Mouse (Mus musculus): Measurements from ENCODE around the gene Endod1. TPM values are rescaled to one million over a fixed set of nuclear protein-coding genes. Genes with fewer than 3 reads are reported as not detected.

Gene Endod1
- 43.3 and 46.5 TPM in 2 replicates for polyA plus RNA-seq (2015; fragmentation: Nextera tagmentation; extraction: Ambion mirVana)

- Histone ChIP-seq H3K9ac (peak within 1 kb of the TSS; percentile 90), H3K9me3 (replicated peaks) (no peaks in the 10 kb centered on the region), H3K4me2 (peak within 1 kb of the TSS; percentile 75), H3K36me3 (replicated peaks) (peaks cover 23% of the 10 kb centered on the region), H3K4me3 (replicated peaks) (peak within 1 kb of the TSS; percentile 80), H3K27me3 (no peaks in the 10 kb centered on the region), H3K27ac (replicated peaks) (peak within 1 kb of the TSS; percentile 90), H3K4me1 (replicated peaks) (peaks cover 70% of the 10 kb centered on the region)
- WGBS (ENCODE audit: insufficient replicate concordance), result 8% methylated on average over 8 of the region's 8 CpGs
- ATAC-seq (ENCODE audit: insufficient read depth), result peak; percentile 69
These were observed at the start of gene Endod1 for GRCm38 (mm10) chr9:14381353-14382055. TSS of gene Endod1 (minus strand) at chr9:14381507.

- no peaks in the 10 kb centered on the region for H3K27me3 ChIP-seq
- no peaks in the 10 kb centered on the region for H3K36me3 ChIP-seq (replicated peaks)
- no peak overlapping the region for H3K27ac ChIP-seq (replicated peaks)
- WGBS (ENCODE audit: insufficient replicate concordance), result 28% methylated on average over 5 of the region's 5 CpGs
- no peaks in the 10 kb centered on the region for H3K9me3 ChIP-seq (replicated peaks)
- H3K9ac ChIP-seq, result no peak overlapping the region
- no peak overlapping the region for H3K4me3 ChIP-seq (replicated peaks)
- peaks cover 15% of the 10 kb centered on the region for H3K4me1 ChIP-seq (replicated peaks)
- H3K4me2 ChIP-seq, result no peak overlapping the region
- no peak for ATAC-seq (ENCODE audit: insufficient read depth)
These were observed 27.8 kb upstream of the Endod1 start for GRCm38 (mm10) chr9:14409153-14409552.

GRCm38 (mm10) chr9:14408044-14408443, 26.7 kb upstream of the Endod1 start:
- Histone ChIP-seq H3K9me3 (replicated peaks) (no peaks in the 10 kb centered on the region), H3K4me2 (no peak overlapping the region), H3K36me3 (replicated peaks) (no peaks in the 10 kb centered on the region), H3K9ac (no peak overlapping the region), H3K27ac (replicated peaks) (no peak overlapping the region), H3K4me1 (replicated peaks) (peaks cover 15% of the 10 kb centered on the region), H3K27me3 (no peaks in the 10 kb centered on the region), H3K4me3 (replicated peaks) (no peak overlapping the region)
- ATAC-seq (ENCODE audit: insufficient read depth), result no peak
- 17% methylated on average over 4 of the region's 4 CpGs for WGBS (ENCODE audit: insufficient replicate concordance)

- ATAC-seq (ENCODE audit: insufficient read depth), result no peak
- no peak overlapping the region for H3K4me3 ChIP-seq (replicated peaks)
- 49% methylated on average over 1 of the region's 1 CpGs for WGBS (ENCODE audit: insufficient replicate concordance)
- H3K27ac ChIP-seq (replicated peaks), result no peak overlapping the region
- peaks cover 15% of the 10 kb centered on the region for H3K4me1 ChIP-seq (replicated peaks)
- H3K36me3 ChIP-seq (replicated peaks), result no peaks in the 10 kb centered on the region
- H3K9ac ChIP-seq, result no peak overlapping the region
- H3K4me2 ChIP-seq, result no peak overlapping the region
- H3K9me3 ChIP-seq (replicated peaks), result no peaks in the 10 kb centered on the region
- no peaks in the 10 kb centered on the region for H3K27me3 ChIP-seq
These were observed 24.7 kb upstream of the Endod1 start for GRCm38 (mm10) chr9:14406056-14406455.

- Histone ChIP-seq H3K27me3 (no peaks in the 10 kb centered on the region), H3K4me3 (replicated peaks) (no peak overlapping the region)
These were observed 20.8 kb upstream of the Endod1 start for GRCm38 (mm10) chr9:14402099-14402498.

GRCm38 (mm10) chr9:14400392-14400791, 19.1 kb upstream of the Endod1 start:
- WGBS (ENCODE audit: insufficient replicate concordance), result 42% methylated on average over 5 of the region's 5 CpGs
- ATAC-seq (ENCODE audit: insufficient read depth), result no peak

More at GRCm38 (mm10) chr9:14402099-14402498, 20.8 kb upstream of the Endod1 start:
- ATAC-seq (ENCODE audit: insufficient read depth), result no peak
- no peaks in the 10 kb centered on the region for H3K9me3 ChIP-seq (replicated peaks)
- H3K9ac ChIP-seq, result no peak overlapping the region
- no peak overlapping the region for H3K27ac ChIP-seq (replicated peaks)
- H3K36me3 ChIP-seq (replicated peaks), result no peaks in the 10 kb centered on the region
- 69% methylated on average over 1 of the region's 1 CpGs for WGBS (ENCODE audit: insufficient replicate concordance)
- peaks cover 16% of the 10 kb centered on the region for H3K4me1 ChIP-seq (replicated peaks)
- no peak overlapping the region for H3K4me2 ChIP-seq

GRCm38 (mm10) chr9:14398946-14399345, 17.6 kb upstream of the Endod1 start:
- Histone ChIP-seq H3K27me3 (no peaks in the 10 kb centered on the region), H3K4me2 (no peak overlapping the region), H3K9ac (no peak overlapping the region), H3K36me3 (replicated peaks) (no peaks in the 10 kb centered on the region), H3K27ac (replicated peaks) (no peak overlapping the region), H3K4me1 (replicated peaks) (peaks cover 32% of the 10 kb centered on the region), H3K9me3 (replicated peaks) (no peaks in the 10 kb centered on the region), H3K4me3 (replicated peaks) (no peak overlapping the region)
- 74% methylated on average over 1 of the region's 1 CpGs for WGBS (ENCODE audit: insufficient replicate concordance)
- no peak for ATAC-seq (ENCODE audit: insufficient read depth)

More at GRCm38 (mm10) chr9:14400392-14400791, 19.1 kb upstream of the Endod1 start:
- Histone ChIP-seq H3K27me3 (no peaks in the 10 kb centered on the region), H3K4me3 (replicated peaks) (no peak overlapping the region), H3K36me3 (replicated peaks) (no peaks in the 10 kb centered on the region), H3K9me3 (replicated peaks) (no peaks in the 10 kb centered on the region), H3K9ac (no peak overlapping the region), H3K4me2 (no peak overlapping the region), H3K4me1 (replicated peaks) (peaks cover 26% of the 10 kb centered on the region), H3K27ac (replicated peaks) (no peak overlapping the region)

- no peaks in the 10 kb centered on the region for H3K9me3 ChIP-seq (replicated peaks)
- no peaks in the 10 kb centered on the region for H3K36me3 ChIP-seq (replicated peaks)
- H3K27ac ChIP-seq (replicated peaks), result no peak overlapping the region
- no peak for ATAC-seq (ENCODE audit: insufficient read depth)
- H3K9ac ChIP-seq, result no peak overlapping the region
- H3K4me2 ChIP-seq, result no peak overlapping the region
- peaks cover 32% of the 10 kb centered on the region for H3K4me1 ChIP-seq (replicated peaks)
- 56% methylated on average over 1 of the region's 1 CpGs for WGBS (ENCODE audit: insufficient replicate concordance)
- H3K4me3 ChIP-seq (replicated peaks), result no peak overlapping the region
- no peaks in the 10 kb centered on the region for H3K27me3 ChIP-seq
These were observed 16.8 kb upstream of the Endod1 start for GRCm38 (mm10) chr9:14398084-14398483.

GRCm38 (mm10) chr9:14397449-14397819, 16.1 kb upstream of the Endod1 start:
- Histone ChIP-seq H3K4me3 (replicated peaks) (no peak overlapping the region), H3K9ac (no peak overlapping the region), H3K36me3 (replicated peaks) (no peaks in the 10 kb centered on the region), H3K4me1 (replicated peaks) (peaks cover 33% of the 10 kb centered on the region), H3K27me3 (no peaks in the 10 kb centered on the region), H3K27ac (replicated peaks) (no peak overlapping the region), H3K4me2 (no peak overlapping the region), H3K9me3 (replicated peaks) (no peaks in the 10 kb centered on the region)
- peak; percentile 56 for ATAC-seq (ENCODE audit: insufficient read depth)
- 51% methylated on average over 6 of the region's 6 CpGs for WGBS (ENCODE audit: insufficient replicate concordance)

- Histone ChIP-seq H3K27ac (replicated peaks) (no peak overlapping the region; the same call in 1 of the 2 replicates), H3K4me2 (peak overlapping the region; percentile 35; the same call in 1 of the 2 replicates), H3K4me3 (replicated peaks) (no peak overlapping the region), H3K9me3 (replicated peaks) (no peaks in the 10 kb centered on the region), H3K36me3 (replicated peaks) (no peaks in the 10 kb centered on the region), H3K9ac (no peak overlapping the region), H3K4me1 (replicated peaks) (peaks cover 38% of the 10 kb centered on the region), H3K27me3 (no peaks in the 10 kb centered on the region)
- WGBS (ENCODE audit: insufficient replicate concordance), result 21% methylated on average over 3 of the region's 3 CpGs
- peak; percentile 85 for ATAC-seq (ENCODE audit: insufficient read depth)
These were observed 15.6 kb upstream of the Endod1 start for GRCm38 (mm10) chr9:14396819-14397448.

- WGBS (ENCODE audit: insufficient replicate concordance), result 74% methylated on average over 2 of the region's 2 CpGs
- H3K36me3 ChIP-seq (replicated peaks), result no peaks in the 10 kb centered on the region
- no peak overlapping the region for H3K9ac ChIP-seq
- no peak overlapping the region for H3K27ac ChIP-seq (replicated peaks)
- no peak overlapping the region for H3K4me3 ChIP-seq (replicated peaks)
- no peaks in the 10 kb centered on the region for H3K27me3 ChIP-seq
- ATAC-seq (ENCODE audit: insufficient read depth), result no peak
- peaks cover 43% of the 10 kb centered on the region for H3K4me1 ChIP-seq (replicated peaks)
- no peaks in the 10 kb centered on the region for H3K9me3 ChIP-seq (replicated peaks)
- no peak overlapping the region for H3K4me2 ChIP-seq
These were observed 14.8 kb upstream of the Endod1 start for GRCm38 (mm10) chr9:14396096-14396495.
